Mouse (Mus musculus) liver, embryonic 15.5 days (tissue): ENCODE data around the gene Mreg. TPM values are rescaled to one million over a fixed set of nuclear protein-coding genes. Genes with fewer than 3 reads are reported as not detected.

Experiments used
- ATAC-seq: fragments of 200-750 bp; cut with Nextera tagmentation; 2 replicates; pipeline ENCODE4 v1.8.0; 2017; ENCODE audit warnings: moderate number of reproducible peaks, mild to moderate bottlenecking, moderate library complexity; ENCODE audit not compliant: insufficient read depth
- H3K27ac ChIP-seq: fragments of 300-500 bp; sonication (generic); replicated peaks from 2 replicates; pipeline ENCODE4 v1.5.1; 2015; ENCODE audit warnings: mild to moderate bottlenecking, inconsistent platforms
- H3K27me3 ChIP-seq: fragments of 300-500 bp; sonication (generic); 2 replicates; pipeline ENCODE4 v1.6.1; 2015; ENCODE audit warnings: mild to moderate bottlenecking, inconsistent platforms
- H3K36me3 ChIP-seq: fragments of 300-500 bp; sonication (generic); replicated peaks from 2 replicates; pipeline ENCODE4 v1.6.1; 2015; ENCODE audit warnings: moderate library complexity, mild to moderate bottlenecking, inconsistent platforms
- H3K4me1 ChIP-seq: fragments of 300-500 bp; sonication (generic); replicated peaks from 2 replicates; pipeline ENCODE4 v1.6.1; 2015; ENCODE audit warnings: inconsistent platforms
- H3K4me2 ChIP-seq: fragments of 300-500 bp; sonication (generic); 2 replicates; pipeline ENCODE4 v1.6.1; 2015; ENCODE audit warnings: moderate library complexity, mild to moderate bottlenecking, inconsistent platforms
- H3K4me3 ChIP-seq: fragments of 300-500 bp; sonication (generic); replicated peaks from 2 replicates; pipeline ENCODE4 v1.5.1; 2015; ENCODE audit warnings: mild to moderate bottlenecking, inconsistent platforms
- H3K9ac ChIP-seq: fragments of 300-500 bp; sonication (generic); 2 replicates; pipeline ENCODE4 v1.6.1; 2015; ENCODE audit warnings: moderate library complexity, mild to moderate bottlenecking, inconsistent platforms
- H3K9me3 ChIP-seq: fragments of 300-500 bp; sonication (generic); replicated peaks from 2 replicates; pipeline ENCODE4 v1.6.1; 2016; ENCODE audit warnings: inconsistent platforms
- WGBS: fragments of 180-500 bp; shearing (Covaris S2); methylation state at CpG from one replicate; pipeline ENCODE4 v1.1.7; 2015; ENCODE audit warnings: mixed read lengths; ENCODE audit not compliant: insufficient replicate concordance; 5-methylcytosine and 5-hydroxymethylcytosine counted together
- polyA plus RNA-seq: library from polyadenylated mRNA; unstranded; fragments of >200 nt; fragmentation: Nextera tagmentation; extraction: Ambion mirVana; gene quantifications from 2 replicates; pipeline ENCODE4 v1.2.1, GENCODE M21; 2015

The Mreg gene
- polyA plus RNA-seq, 1 experiment from 2014 or later = 7.6 TPM

GRCm38 (mm10) chr1:72171001-72171860 is 40.9 kb downstream of the Mreg start:
- Histone ChIP-seq H3K9me3 (no peaks in the 10 kb centered on the region), H3K9ac (no peak overlapping the region), H3K4me1 (peaks cover 9% of the 10 kb centered on the region; the same call in 1 of the 2 replicates), H3K27me3 (no peaks in the 10 kb centered on the region), H3K27ac (no peak overlapping the region), H3K36me3 (no peaks in the 10 kb centered on the region), H3K4me2 (no peak overlapping the region), H3K4me3 (no peak overlapping the region)
- ATAC-seq = no peak
- 59% methylated on average over 13 of the region's 13 CpGs for WGBS

GRCm38 (mm10) chr1:72167024-72167423 is 45.1 kb downstream of the Mreg start:
- Histone ChIP-seq H3K4me2 (no peak overlapping the region), H3K36me3 (no peaks in the 10 kb centered on the region), H3K4me3 (no peak overlapping the region), H3K9ac (no peak overlapping the region; the same call in 1 of the 2 replicates), H3K27me3 (no peaks in the 10 kb centered on the region), H3K9me3 (no peaks in the 10 kb centered on the region), H3K4me1 (no peaks in the 10 kb centered on the region; the same call in 1 of the 2 replicates), H3K27ac (no peak overlapping the region)
- ATAC-seq = no peak
- 75% methylated on average over 10 of the region's 10 CpGs for WGBS

- Histone ChIP-seq H3K36me3 (no peaks in the 10 kb centered on the region), H3K27ac (no peak overlapping the region), H3K27me3 (no peaks in the 10 kb centered on the region), H3K4me1 (no peaks in the 10 kb centered on the region; the same call in 1 of the 2 replicates), H3K9me3 (no peaks in the 10 kb centered on the region), H3K4me2 (no peak overlapping the region), H3K9ac (no peak overlapping the region), H3K4me3 (no peak overlapping the region)
- WGBS = 69% methylated on average over 5 of the region's 5 CpGs
- ATAC-seq = no peak
These were observed 45.7 kb downstream of the Mreg start for GRCm38 (mm10) chr1:72166468-72166814.

GRCm38 (mm10) chr1:72165723-72166467 is 46.2 kb downstream of the Mreg start:
- no peaks in the 10 kb centered on the region; the same call in 1 of the 2 replicates for H3K4me1 ChIP-seq
- no peak overlapping the region for H3K4me2 ChIP-seq
- H3K27me3 ChIP-seq = no peaks in the 10 kb centered on the region
- no peaks in the 10 kb centered on the region for H3K36me3 ChIP-seq
- no peak for ATAC-seq
- no peak overlapping the region for H3K27ac ChIP-seq
- 76% methylated on average over 20 of the region's 20 CpGs for WGBS
- no peak overlapping the region for H3K4me3 ChIP-seq
- H3K9me3 ChIP-seq = no peaks in the 10 kb centered on the region
- no peak overlapping the region for H3K9ac ChIP-seq

- Histone ChIP-seq H3K9ac (no peak overlapping the region), H3K36me3 (no peaks in the 10 kb centered on the region), H3K9me3 (no peaks in the 10 kb centered on the region), H3K27me3 (no peaks in the 10 kb centered on the region), H3K4me3 (no peak overlapping the region), H3K4me1 (no peaks in the 10 kb centered on the region), H3K27ac (no peak overlapping the region), H3K4me2 (no peak overlapping the region)
- 67% methylated on average over 7 of the region's 7 CpGs for WGBS
- ATAC-seq = no peak
These were observed 51.8 kb downstream of the Mreg start for GRCm38 (mm10) chr1:72160321-72160720.

GRCm38 (mm10) chr1:72145041-72145440 is 67.1 kb downstream of the Mreg start:
- Histone ChIP-seq H3K9ac (no peak overlapping the region), H3K27me3 (no peaks in the 10 kb centered on the region), H3K4me2 (no peak overlapping the region), H3K9me3 (no peaks in the 10 kb centered on the region), H3K4me3 (no peak overlapping the region), H3K36me3 (no peaks in the 10 kb centered on the region), H3K27ac (no peak overlapping the region), H3K4me1 (no peaks in the 10 kb centered on the region)
- no peak for ATAC-seq

GRCm38 (mm10) chr1:72144426-72144825 is 67.7 kb downstream of the Mreg start:
- WGBS = 74% methylated on average over 4 of the region's 4 CpGs
- no peaks in the 10 kb centered on the region for H3K9me3 ChIP-seq
- ATAC-seq = no peak
- no peaks in the 10 kb centered on the region for H3K36me3 ChIP-seq
- no peaks in the 10 kb centered on the region for H3K27me3 ChIP-seq
- H3K4me2 ChIP-seq = no peak overlapping the region
- H3K4me1 ChIP-seq = no peaks in the 10 kb centered on the region
- H3K27ac ChIP-seq = no peak overlapping the region
- no peak overlapping the region for H3K9ac ChIP-seq
- no peak overlapping the region for H3K4me3 ChIP-seq

GRCm38 (mm10) chr1:72141893-72142480 is 70.1 kb downstream of the Mreg start:
- Histone ChIP-seq H3K4me1 (no peaks in the 10 kb centered on the region), H3K9ac (no peak overlapping the region), H3K27ac (no peak overlapping the region), H3K27me3 (no peaks in the 10 kb centered on the region), H3K9me3 (no peaks in the 10 kb centered on the region), H3K4me2 (peak overlapping the region; percentile 32; the same call in 1 of the 2 replicates), H3K4me3 (no peak overlapping the region), H3K36me3 (no peaks in the 10 kb centered on the region)
- no peak for ATAC-seq
- 2% methylated on average over 11 of the region's 11 CpGs for WGBS

- no peaks in the 10 kb centered on the region for H3K27me3 ChIP-seq
- H3K4me1 ChIP-seq = no peaks in the 10 kb centered on the region
- H3K9me3 ChIP-seq = 0 out of 2 replicates have a peak, but pooled peaks cover 6% of the 10 kb centered on the region
- H3K36me3 ChIP-seq = no peaks in the 10 kb centered on the region
- H3K27ac ChIP-seq = no peak overlapping the region
- no peak overlapping the region for H3K4me2 ChIP-seq
- no peak for ATAC-seq
- H3K4me3 ChIP-seq = no peak overlapping the region
- H3K9ac ChIP-seq = no peak overlapping the region
- 88% methylated on average over 10 of the region's 10 CpGs for WGBS
These were observed 76.0 kb downstream of the Mreg start for GRCm38 (mm10) chr1:72136101-72136500.

- no peaks in the 10 kb centered on the region for H3K4me1 ChIP-seq
- H3K9me3 ChIP-seq = 0 out of 2 replicates have a peak, but pooled peaks cover 6% of the 10 kb centered on the region
- WGBS = 31% methylated on average over 1 of the region's 1 CpGs
- no peak for ATAC-seq
- no peaks in the 10 kb centered on the region for H3K27me3 ChIP-seq
- H3K4me3 ChIP-seq = no peak overlapping the region
- H3K9ac ChIP-seq = no peak overlapping the region
- no peaks in the 10 kb centered on the region for H3K36me3 ChIP-seq
- no peak overlapping the region for H3K4me2 ChIP-seq
- H3K27ac ChIP-seq = no peak overlapping the region
These were observed 77.6 kb downstream of the Mreg start for GRCm38 (mm10) chr1:72134534-72134933.
